Mouse (Mus musculus): ENCODE data around the gene Ak4. TPM values are rescaled to one million over a fixed set of nuclear protein-coding genes. Genes with fewer than 3 reads are reported as not detected.

The Ak4 gene
- polyA plus RNA-seq, 1 experiment: 9.1 TPM

DNA sequence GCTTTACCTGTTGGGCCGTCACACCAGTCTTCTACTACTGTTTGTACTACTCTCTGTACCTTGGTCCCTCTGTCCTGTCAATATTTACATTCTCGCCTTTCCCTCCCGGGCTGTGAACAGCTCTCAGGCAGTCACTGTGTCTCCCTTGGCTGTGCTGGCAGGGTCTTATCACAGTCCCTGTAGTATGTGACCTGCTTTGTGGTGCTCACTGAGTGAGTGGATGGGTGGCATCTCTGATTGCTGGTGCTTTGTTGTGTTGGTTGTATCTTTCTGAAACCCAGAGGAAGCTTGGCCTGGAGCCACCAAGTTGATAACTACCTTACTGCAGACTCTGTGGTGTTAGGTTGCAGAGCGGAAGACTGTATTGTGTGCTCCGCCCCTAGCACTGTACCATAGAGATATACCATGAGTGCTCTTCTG is 25.8 kb upstream of the Ak4 start:
- DNase-seq (ENCODE audit: low read depth): no peak
- TF ChIP-seq POLR2A (IDR thresholded peaks at IDR 0.05; ENCODE audit: borderline replicate concordance, extremely low read depth, insufficient read depth, insufficient read length, poor library complexity, severe bottlenecking) (no peak), CTCF (IDR thresholded peaks at IDR 0.05; ENCODE audit: borderline replicate concordance, extremely low read depth, insufficient read depth, insufficient read length) (no peak)

DNA sequence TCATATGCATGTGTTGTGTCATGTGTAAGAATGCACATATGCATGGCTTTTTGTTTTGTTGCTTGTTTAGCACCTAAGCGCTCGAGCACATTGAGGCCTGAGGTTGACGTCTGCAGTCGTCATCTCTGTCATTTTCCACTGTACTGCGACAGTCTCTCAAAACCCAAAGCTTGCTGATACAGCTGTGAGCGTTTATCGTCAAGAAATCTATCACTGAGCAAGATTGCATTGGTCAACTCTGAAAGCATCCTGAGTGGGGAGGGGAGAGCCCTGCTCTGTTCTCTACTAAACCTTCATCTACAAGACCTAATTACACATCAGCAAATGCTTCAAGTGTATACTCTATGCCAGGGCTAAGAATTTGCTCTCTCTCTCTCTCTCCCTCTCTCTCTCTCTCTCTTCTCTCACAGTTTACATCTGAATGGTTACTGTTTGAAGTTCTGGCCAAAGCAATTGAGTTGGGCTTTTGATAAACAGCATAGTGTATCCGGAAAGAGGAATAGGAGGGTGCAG is 24.0 kb upstream of the Ak4 start:
- TF ChIP-seq POLR2A (IDR thresholded peaks at IDR 0.05; ENCODE audit: borderline replicate concordance, extremely low read depth, insufficient read depth, insufficient read length, poor library complexity, severe bottlenecking): no peak
- no peak for TF ChIP-seq CTCF (IDR thresholded peaks at IDR 0.05; ENCODE audit: borderline replicate concordance, extremely low read depth, insufficient read depth, insufficient read length)
- DNase-seq (ENCODE audit: low read depth): no peak

- DNase-seq (ENCODE audit: low read depth): no peak
- TF ChIP-seq POLR2A (IDR thresholded peaks at IDR 0.05; ENCODE audit: borderline replicate concordance, extremely low read depth, insufficient read depth, insufficient read length, poor library complexity, severe bottlenecking): no peak
- no peak for TF ChIP-seq CTCF (IDR thresholded peaks at IDR 0.05; ENCODE audit: borderline replicate concordance, extremely low read depth, insufficient read depth, insufficient read length)
These were observed 19.0 kb upstream of the Ak4 start for GRCm38 (mm10) chr4:101400025-101400594.

DNA sequence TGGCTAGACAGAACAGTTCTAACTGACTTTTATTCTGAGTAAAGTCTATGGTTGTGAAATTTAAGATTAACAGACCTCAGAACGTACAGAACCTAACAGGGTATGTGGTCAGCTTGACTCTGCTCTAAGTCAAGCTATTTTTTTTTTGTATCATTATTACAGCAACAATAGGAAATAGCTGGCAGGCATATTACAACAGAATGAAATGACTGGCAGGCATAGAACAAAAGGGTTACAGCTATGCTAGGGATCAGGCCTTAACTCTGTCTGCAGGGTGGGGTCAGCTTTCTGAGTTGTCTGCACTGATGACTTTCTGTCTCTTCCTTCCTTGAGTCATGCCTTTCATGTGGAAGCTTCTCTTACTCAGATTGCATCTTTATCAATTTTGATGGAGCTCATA is 17.1 kb upstream of the Ak4 start:
- DNase-seq (ENCODE audit: low read depth): no peak

DNA sequence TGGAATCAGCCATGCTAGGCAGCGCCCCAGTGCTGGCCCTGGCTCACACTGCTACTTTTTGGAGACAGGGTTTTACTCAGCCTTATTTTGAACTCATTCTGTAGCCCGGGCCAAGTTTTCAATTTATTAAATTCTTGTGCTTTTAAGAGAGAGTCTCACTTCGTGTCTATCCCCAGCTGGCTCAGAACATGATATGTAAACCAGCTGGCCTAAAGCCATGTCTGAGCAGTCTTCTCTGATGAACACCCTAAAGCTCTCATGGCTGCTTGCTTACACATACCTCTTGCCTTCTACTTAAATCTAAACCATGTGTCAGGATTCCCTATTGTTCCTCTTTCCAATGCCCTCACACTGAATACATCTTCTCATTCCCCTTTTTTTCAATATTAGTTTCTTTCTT is 14.2 kb upstream of the Ak4 start:
- TF ChIP-seq CTCF (IDR thresholded peaks at IDR 0.05; ENCODE audit: borderline replicate concordance, extremely low read depth, insufficient read depth, insufficient read length) (no peak), POLR2A (IDR thresholded peaks at IDR 0.05; ENCODE audit: borderline replicate concordance, extremely low read depth, insufficient read depth, insufficient read length, poor library complexity, severe bottlenecking) (no peak)
- DNase-seq (ENCODE audit: low read depth): peak; percentile 72

More for the DNA sequence above, 17.1 kb upstream of the Ak4 start:
- no peak for TF ChIP-seq CTCF (IDR thresholded peaks at IDR 0.05; ENCODE audit: borderline replicate concordance, extremely low read depth, insufficient read depth, insufficient read length)
- no peak for TF ChIP-seq POLR2A (IDR thresholded peaks at IDR 0.05; ENCODE audit: borderline replicate concordance, extremely low read depth, insufficient read depth, insufficient read length, poor library complexity, severe bottlenecking)

GRCm38 (mm10) chr4:101406411-101407196 is 12.5 kb upstream of the Ak4 start:
- DNase-seq (ENCODE audit: low read depth): no peak
- TF ChIP-seq CTCF (IDR thresholded peaks at IDR 0.05; ENCODE audit: borderline replicate concordance, extremely low read depth, insufficient read depth, insufficient read length) (no peak), POLR2A (IDR thresholded peaks at IDR 0.05; ENCODE audit: borderline replicate concordance, extremely low read depth, insufficient read depth, insufficient read length, poor library complexity, severe bottlenecking) (no peak)

DNA sequence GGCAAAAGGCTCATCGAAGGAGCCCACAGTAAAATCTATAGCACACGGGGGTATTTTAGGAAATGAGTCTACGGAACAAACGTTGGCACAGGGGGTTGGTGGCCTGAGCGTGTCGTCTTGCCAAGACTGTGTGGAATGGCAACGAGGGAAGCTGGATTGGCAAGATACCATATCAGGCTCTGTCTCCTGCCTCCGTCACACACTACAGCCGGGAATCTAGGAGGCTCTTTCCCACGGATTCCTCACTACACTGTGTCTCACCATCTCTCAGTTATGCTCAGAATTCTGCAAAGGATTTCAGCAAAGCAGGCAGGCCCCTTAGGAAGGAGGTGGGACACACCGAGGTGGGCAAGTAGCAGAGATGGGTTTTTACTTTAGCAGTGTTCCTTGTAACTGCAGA is 2.1 kb upstream of the Ak4 start:
- TF ChIP-seq POLR2A (IDR thresholded peaks at IDR 0.05; ENCODE audit: borderline replicate concordance, extremely low read depth, insufficient read depth, insufficient read length, poor library complexity, severe bottlenecking) (no peak), CTCF (IDR thresholded peaks at IDR 0.05; ENCODE audit: borderline replicate concordance, extremely low read depth, insufficient read depth, insufficient read length) (no peak)
- no peak for DNase-seq (ENCODE audit: low read depth)

DNA sequence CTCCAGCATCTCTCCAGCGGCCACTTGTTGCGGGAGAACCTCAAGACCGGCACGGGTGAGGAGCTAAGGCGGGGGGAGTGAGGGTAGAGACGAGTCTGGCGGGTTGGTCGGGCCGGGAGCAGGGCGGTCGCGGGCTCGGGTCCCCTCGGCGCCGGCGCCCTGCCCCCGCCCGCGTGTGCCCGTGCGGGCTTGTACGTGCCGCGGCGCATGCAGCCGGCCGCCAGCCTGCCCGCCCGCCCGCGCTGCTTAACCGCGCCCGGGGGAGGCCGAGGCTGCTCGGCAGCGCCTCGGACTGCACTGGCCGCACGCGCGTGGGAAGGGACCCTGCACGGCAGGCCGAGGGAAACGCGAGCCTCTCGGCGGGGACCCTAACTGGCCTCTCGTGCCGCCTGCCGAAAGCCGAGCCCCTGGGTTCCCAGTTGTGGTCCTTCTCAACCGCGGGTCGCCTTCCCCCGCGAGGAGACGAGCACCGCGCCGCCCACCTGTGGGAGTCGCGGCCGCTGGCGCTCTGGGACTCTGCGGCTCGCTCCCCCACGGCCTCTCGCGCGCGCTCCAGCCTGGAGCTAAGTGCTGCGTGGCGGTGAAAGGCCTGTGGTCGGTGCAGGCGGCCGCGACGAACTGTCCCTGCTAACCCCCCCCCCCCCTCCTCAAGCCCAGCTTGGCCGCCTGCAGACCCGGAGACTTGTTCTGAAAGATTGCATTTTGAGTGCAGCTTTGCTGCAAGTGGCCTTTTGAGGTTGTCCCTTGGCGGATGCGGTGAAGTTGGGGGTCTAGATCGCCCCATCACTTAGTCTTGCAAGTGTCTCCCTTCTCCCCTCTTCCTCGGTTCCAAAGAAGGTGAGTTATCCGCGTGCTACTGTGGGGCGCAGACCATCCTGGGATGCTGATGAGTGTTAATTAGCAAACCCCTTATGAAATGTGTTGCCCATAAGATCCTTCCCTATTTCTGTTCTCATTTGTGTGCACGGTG is 1.1 kb downstream of the Ak4 start:
- peak; percentile 50 for DNase-seq (ENCODE audit: low read depth)
- TF ChIP-seq CTCF (IDR thresholded peaks at IDR 0.05; ENCODE audit: borderline replicate concordance, extremely low read depth, insufficient read depth, insufficient read length) (no peak), POLR2A (IDR thresholded peaks at IDR 0.05; ENCODE audit: borderline replicate concordance, extremely low read depth, insufficient read depth, insufficient read length, poor library complexity, severe bottlenecking) (0 out of 2 replicates have a peak, but pooled peaks have one; percentile 12)

DNA sequence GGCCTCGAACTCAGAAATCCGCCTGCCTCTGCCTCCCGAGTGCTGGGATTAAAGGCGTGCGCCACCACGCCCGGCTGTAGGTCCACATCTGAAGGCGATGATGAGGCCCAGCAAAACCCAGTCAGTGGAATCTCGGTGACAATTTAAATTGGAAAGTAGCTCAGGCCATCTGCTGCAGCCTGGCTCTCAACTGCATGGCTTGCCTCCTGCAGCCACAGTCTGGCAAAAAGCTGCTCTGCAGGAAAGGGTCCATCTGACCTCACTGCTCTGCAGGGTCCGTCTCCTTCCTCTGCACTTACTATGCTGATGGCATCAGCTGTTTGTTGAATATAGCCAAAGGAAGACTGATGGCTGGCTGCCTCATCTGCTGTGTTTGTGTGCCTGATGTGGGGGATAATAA is 3.9 kb downstream of the Ak4 start:
- no peak for TF ChIP-seq POLR2A (IDR thresholded peaks at IDR 0.05; ENCODE audit: borderline replicate concordance, extremely low read depth, insufficient read depth, insufficient read length, poor library complexity, severe bottlenecking)
- no peak for TF ChIP-seq CTCF (IDR thresholded peaks at IDR 0.05; ENCODE audit: borderline replicate concordance, extremely low read depth, insufficient read depth, insufficient read length)
- peak; percentile 59 for DNase-seq (ENCODE audit: low read depth)

- TF ChIP-seq POLR2A (IDR thresholded peaks at IDR 0.05; ENCODE audit: borderline replicate concordance, extremely low read depth, insufficient read depth, insufficient read length, poor library complexity, severe bottlenecking) (no peak), CTCF (IDR thresholded peaks at IDR 0.05; ENCODE audit: borderline replicate concordance, extremely low read depth, insufficient read depth, insufficient read length) (no peak)
- DNase-seq (ENCODE audit: low read depth): no peak
These were observed 4.5 kb downstream of the Ak4 start for GRCm38 (mm10) chr4:101423571-101423970.

DNA sequence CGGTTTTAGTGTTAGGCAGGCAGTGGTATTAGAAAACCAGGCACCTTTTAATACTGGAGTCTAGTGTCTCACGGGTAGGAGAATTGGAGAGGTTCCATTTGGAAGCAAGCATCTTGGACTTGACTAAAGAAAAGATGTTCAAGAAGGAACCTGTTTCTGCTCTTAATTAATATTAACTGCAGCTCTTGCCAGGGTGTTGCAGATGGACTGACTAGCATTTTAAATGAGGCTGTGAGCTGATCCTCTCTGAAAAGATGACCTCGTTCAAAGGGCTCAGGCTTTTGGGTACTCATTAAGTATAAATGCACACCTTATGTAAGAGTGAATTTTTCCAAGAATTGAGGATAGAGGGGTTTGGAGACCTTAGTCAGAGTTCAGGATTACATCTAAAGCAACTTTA is 5.4 kb downstream of the Ak4 start:
- TF ChIP-seq CTCF (IDR thresholded peaks at IDR 0.05; ENCODE audit: borderline replicate concordance, extremely low read depth, insufficient read depth, insufficient read length) (no peak), POLR2A (IDR thresholded peaks at IDR 0.05; ENCODE audit: borderline replicate concordance, extremely low read depth, insufficient read depth, insufficient read length, poor library complexity, severe bottlenecking) (no peak)
- DNase-seq (ENCODE audit: low read depth): peak; percentile 49

Measured in brain, embryonic 14.5 days (tissue).